Mouse (Mus musculus) liver, adult 2 months (tissue): ENCODE measurements around the gene Cela3a.

Source experiments
- CTCF ChIP-seq: fragments of 200-500 bp; IDR thresholded peaks from 2 replicates; pipeline ENCODE4 v1.5.1; 2011; ENCODE audit warnings: low read depth, low read length, control low read depth
- POLR2A ChIP-seq: fragments of 200-500 bp; IDR thresholded peaks from 2 replicates; pipeline ENCODE4 v1.6.1; 2011; ENCODE audit warnings: low read length, control low read depth; ENCODE audit not compliant: insufficient read depth; ENCODE audit errors: extremely low read depth

DNA sequence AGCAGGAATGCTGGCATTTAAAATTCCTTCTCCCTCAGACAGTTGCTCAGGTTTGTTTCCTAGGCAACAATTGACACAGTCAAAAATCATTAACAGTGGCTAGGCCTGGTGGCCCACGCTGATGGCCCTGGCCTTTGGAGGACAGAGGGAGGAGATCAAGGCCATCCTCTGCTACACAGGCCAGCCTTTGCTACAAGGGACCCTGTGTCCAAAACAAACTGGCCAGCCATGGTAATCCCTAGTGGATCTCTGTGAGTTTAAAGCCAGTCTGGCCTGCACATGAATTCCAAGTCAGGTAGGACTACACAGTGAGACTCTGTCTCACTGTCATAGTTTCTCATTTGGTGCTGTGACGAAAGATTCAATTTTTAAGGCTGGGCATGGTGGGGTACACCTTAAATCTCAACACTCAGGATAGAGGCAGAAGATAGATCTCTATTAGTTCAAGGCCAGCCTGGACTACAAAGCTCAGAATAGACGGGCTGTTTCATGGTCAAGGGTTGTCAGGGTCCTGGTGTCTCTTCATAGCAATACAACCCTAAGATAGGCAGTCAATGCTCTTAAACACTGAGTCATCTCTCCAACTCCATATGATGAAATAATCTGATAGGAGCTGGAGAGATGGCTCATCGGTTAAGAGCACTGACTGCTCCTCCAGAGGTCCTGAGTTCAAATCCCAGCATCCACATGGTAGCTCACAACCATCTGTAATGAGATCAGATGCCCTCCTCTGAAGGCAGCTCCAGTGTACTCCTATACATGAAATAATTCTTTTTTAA is 31.9 kb downstream of the Cela3a start:
- no peak for TF ChIP-seq POLR2A
- no peak for TF ChIP-seq CTCF
